In the genomic region with DNA sequence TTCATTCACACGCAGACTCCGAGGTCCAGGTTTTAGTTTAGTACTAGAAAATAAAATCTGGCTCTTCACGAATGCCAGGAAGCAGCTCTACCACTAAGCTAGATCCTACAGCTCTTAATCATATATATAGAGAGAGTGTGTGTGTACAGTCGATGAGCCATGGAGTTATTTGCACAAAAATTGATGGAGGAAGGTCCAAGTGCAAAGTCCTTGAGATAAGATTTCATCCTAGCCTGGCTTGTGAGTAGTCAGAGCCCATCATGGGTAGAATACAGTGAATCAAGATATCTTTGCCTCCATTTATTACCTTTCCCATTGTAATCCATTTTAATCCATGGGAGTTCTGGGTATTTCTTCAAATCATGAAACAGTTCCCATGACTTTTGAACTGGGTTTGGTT, we compare ENCODE assay signal across 10 mouse cellular contexts. TPM values are rescaled to one million over a fixed set of nuclear protein-coding genes. Genes with fewer than 3 reads are reported as not detected.
DNase-seq lines count a peak whose midpoint lies in the region; ATAC-seq lines count a peak whose summit lies in the region.
"Had no signal": no experiment of that assay in that cellular context is flagged by ENCODE, and none has a peak within 500 bp of the region (broad histone marks: within the 10 kb centered on the region; RNA-seq: fewer than 3 reads in every experiment).

No protein-coding gene starts in this region.

- peaks cover 18% of the 10 kb centered on the region for H3K4me1 ChIP-seq in erythroblast, embryonic 14.5 days (ENCODE audit: control insufficient read depth)
- H3K4me1 ChIP-seq in megakaryocyte, embryonic 14.5 days = peaks cover 20% of the 10 kb centered on the region
- H3K4me1 ChIP-seq in liver, embryonic 13.5 days (replicated peaks) = peaks cover 9% of the 10 kb centered on the region
- no peaks in the 10 kb centered on the region for H3K4me1 ChIP-seq in stomach, embryonic 15.5 days

- H3K27ac ChIP-seq in liver, embryonic 13.5 days = no peak overlapping the region
- no peak overlapping the region for H3K27ac ChIP-seq in stomach, embryonic 15.5 days

- no peak for DNase-seq in liver, embryonic 13.5 days
- DNase-seq in embryo, embryonic 11 days = no peak
- no peak for DNase-seq in gastrocnemius, postnatal 36 days
- DNase-seq: kidney, postnatal 4 days; right cerebral cortex, postnatal 14 days had no signal

- peak overlapping the region; percentile 90 for H3K4me3 ChIP-seq in erythroblast, embryonic 14.5 days (replicated peaks)
- H3K4me3 ChIP-seq in megakaryocyte, embryonic 14.5 days (replicated peaks) = peak overlapping the region; percentile 96
- H3K4me3 ChIP-seq in liver, embryonic 13.5 days (replicated peaks) = peak overlapping the region; percentile 83; the same call in 1 of the 2 replicates
- peak overlapping the region; percentile 96; the same call in 1 of the 2 replicates for H3K4me3 ChIP-seq in stomach, embryonic 15.5 days (replicated peaks)

- H3K4me2 ChIP-seq in liver, embryonic 13.5 days = peak overlapping the region; percentile 76
- peak overlapping the region; percentile 71 for H3K4me2 ChIP-seq in stomach, embryonic 15.5 days

- H3K9me3 ChIP-seq in erythroblast, embryonic 14.5 days (ENCODE audit: control insufficient read depth, low read length) = no peaks in the 10 kb centered on the region
- H3K9me3 ChIP-seq in megakaryocyte, embryonic 14.5 days = no peaks in the 10 kb centered on the region
- no peaks in the 10 kb centered on the region for H3K9me3 ChIP-seq in liver, embryonic 13.5 days (replicated peaks)
- H3K9me3 ChIP-seq in stomach, embryonic 15.5 days = no peaks in the 10 kb centered on the region

- H3K36me3 ChIP-seq in erythroblast, embryonic 14.5 days (ENCODE audit: control insufficient read depth) = peaks cover 11% of the 10 kb centered on the region
- H3K36me3 ChIP-seq in megakaryocyte, embryonic 14.5 days (replicated peaks; ENCODE audit: low read length) = peaks cover 23% of the 10 kb centered on the region
- H3K36me3 ChIP-seq in liver, embryonic 13.5 days = peaks cover 21% of the 10 kb centered on the region
- no peaks in the 10 kb centered on the region for H3K36me3 ChIP-seq in stomach, embryonic 15.5 days

- H3K27me3 ChIP-seq in erythroblast, embryonic 14.5 days (ENCODE audit: control insufficient read depth) = no peaks in the 10 kb centered on the region
- H3K27me3 ChIP-seq in megakaryocyte, embryonic 14.5 days (replicated peaks) = no peaks in the 10 kb centered on the region
- H3K27me3 ChIP-seq in liver, embryonic 13.5 days = no peaks in the 10 kb centered on the region
- no peaks in the 10 kb centered on the region for H3K27me3 ChIP-seq in stomach, embryonic 15.5 days (replicated peaks)

- no peak overlapping the region for H3K9ac ChIP-seq in liver, embryonic 13.5 days
- no peak overlapping the region for H3K9ac ChIP-seq in stomach, embryonic 15.5 days

- ATAC-seq in erythroblast, adult 5-6 weeks (replicated peaks; ENCODE audit: low FRiP score, poor library complexity, severe bottlenecking) = no peak
- no peak for ATAC-seq in megakaryocyte, adult 5-6 weeks (ENCODE audit: poor library complexity, severe bottlenecking)
- ATAC-seq in liver, embryonic 13.5 days (ENCODE audit: low read depth) = no peak
- ATAC-seq in stomach, embryonic 15.5 days (ENCODE audit: insufficient read depth, low FRiP score, low read depth) = no peak

- intact Hi-C loops in gastrocnemius, postnatal 36 days (cut with DNase I) = loop anchor here (10.0 kb wide), 1 partner anchor 453 kb away; a partner anchor contains a TSS

- WGBS in liver, embryonic 13.5 days (ENCODE audit: insufficient replicate concordance) = 78% methylated on average over 4 of the region's 4 CpGs
- 85% methylated on average over 4 of the region's 4 CpGs for WGBS in stomach, embryonic 15.5 days

RNA-seq across cellular contexts. Expression of a gene that starts 1.0 kb away (rescaled TPM):
- polyA plus RNA-seq in erythroblast, embryonic 14.5 days (2012) = 0.06 and 0.24 TPM in 2 replicates
- total RNA-seq in erythroblast, adult 5-6 weeks (2015; ENCODE audit: low replicate concordance) = 18.2 and 20.8 TPM in 2 replicates
- total RNA-seq in erythroblast, adult 5-6 weeks (2017; ENCODE audit: low replicate concordance) = 2.8 and 6.6 TPM in 2 replicates
- polyA plus RNA-seq in megakaryocyte, embryonic 14.5 days (2012; ENCODE audit: insufficient read depth, low replicate concordance) = 1.3 TPM in 1 of 2 replicates, not detected in the other
- 16.0 and 22.9 TPM in 2 replicates for total RNA-seq in megakaryocyte, adult 5-6 weeks (2015)
- 11.1 and 11.2 TPM in 2 replicates for total RNA-seq in megakaryocyte, adult 5-6 weeks (2017)
- 7.5 and 10.0 TPM in 2 replicates for polyA plus RNA-seq in liver, embryonic 13.5 days (2015; fragmentation: Nextera tagmentation; extraction: Ambion mirVana)
- 13.7 and 16.0 TPM in 2 replicates for polyA plus RNA-seq in stomach, embryonic 15.5 days (2015; fragmentation: Nextera tagmentation; extraction: Ambion mirVana)
- 10 to 100 TPM in 1 of 2 experiments, 1 to 10 TPM in 1; 9.8 to 10.5 TPM for total RNA-seq in gastrocnemius, postnatal 36 days (2021)

RNA-seq across cellular contexts. Expression of a gene that starts 58.2 kb away (rescaled TPM):
- not detected in 2 replicates for polyA plus RNA-seq in erythroblast, embryonic 14.5 days (2012)
- not detected in 2 replicates for total RNA-seq in erythroblast, adult 5-6 weeks (2015; ENCODE audit: low replicate concordance)
- not detected in 2 replicates for total RNA-seq in erythroblast, adult 5-6 weeks (2017; ENCODE audit: low replicate concordance)
- polyA plus RNA-seq in megakaryocyte, embryonic 14.5 days (2012; ENCODE audit: insufficient read depth, low replicate concordance) = not detected in 2 replicates
- total RNA-seq in megakaryocyte, adult 5-6 weeks (2015) = not detected in 2 replicates
- total RNA-seq in megakaryocyte, adult 5-6 weeks (2017) = not detected in 2 replicates
- polyA plus RNA-seq in liver, embryonic 13.5 days (2015; fragmentation: Nextera tagmentation; extraction: Ambion mirVana) = 0.02 TPM in 1 of 2 replicates, not detected in the other
- polyA plus RNA-seq in stomach, embryonic 15.5 days (2015; fragmentation: Nextera tagmentation; extraction: Ambion mirVana) = 0.10 and 0.15 TPM in 2 replicates
- total RNA-seq in gastrocnemius, postnatal 36 days (2021) = not detected
